Mouse (Mus musculus): Measurements from ENCODE around the gene Gm128.
"Not testable (repeated sequence)": the region's sequence is repeated elsewhere in the genome, so short reads cannot be mapped to it uniquely, and the experiment has no call there.

The Gm128 gene

DNA sequence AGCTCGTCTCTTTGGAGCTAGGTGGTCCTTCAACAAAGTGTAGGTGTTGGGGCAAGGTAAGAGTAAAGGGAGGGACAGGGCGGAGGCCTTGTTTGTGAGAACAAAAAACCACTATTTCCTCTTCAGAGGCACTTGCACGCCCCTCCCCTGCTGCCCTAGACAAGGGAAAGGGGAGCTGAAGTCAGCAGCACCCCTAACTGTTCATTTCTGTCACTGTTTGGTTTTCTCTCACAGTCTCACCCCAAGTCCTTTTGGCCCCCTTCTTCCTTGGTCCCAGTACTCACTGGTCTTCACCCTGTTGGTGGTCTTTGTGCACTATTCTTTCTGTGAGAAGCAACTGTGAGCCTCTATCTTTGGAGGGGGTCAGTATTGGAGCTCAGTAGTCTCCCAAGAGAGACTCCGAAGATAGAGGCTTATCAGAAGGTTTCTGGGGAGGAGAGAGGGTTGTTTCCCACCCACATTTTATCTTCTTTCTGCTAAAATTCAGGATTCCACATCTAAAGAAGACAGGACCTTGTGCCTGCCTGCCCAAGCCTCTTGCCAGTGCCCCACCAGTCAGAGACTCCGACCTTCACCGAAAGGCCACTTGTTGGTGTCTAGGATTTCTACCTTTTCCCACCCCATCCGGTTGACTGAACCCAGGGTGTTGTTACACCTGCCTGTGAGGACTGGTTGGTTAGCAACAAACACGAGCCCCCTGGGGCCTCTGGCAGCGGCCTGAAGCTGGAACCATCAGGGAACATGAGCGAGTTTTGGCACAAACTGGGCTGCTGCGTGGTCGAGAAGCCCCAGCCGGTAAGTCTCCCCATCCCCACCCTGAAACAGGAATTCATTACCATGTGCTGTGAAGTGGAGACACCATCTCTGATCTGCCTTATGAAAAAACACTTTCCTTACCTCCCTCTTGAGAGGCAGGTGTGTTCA is 9.8 kb downstream of the Gm128 start, which contains the start of gene Mllt11:
Gene Mllt11, minus strand, starts transcription at position 874 of the 924 bp plus-strand sequence.
- peak; percentile 86 for DNase-seq (ENCODE audit: extremely low read depth, low read depth)

DNA sequence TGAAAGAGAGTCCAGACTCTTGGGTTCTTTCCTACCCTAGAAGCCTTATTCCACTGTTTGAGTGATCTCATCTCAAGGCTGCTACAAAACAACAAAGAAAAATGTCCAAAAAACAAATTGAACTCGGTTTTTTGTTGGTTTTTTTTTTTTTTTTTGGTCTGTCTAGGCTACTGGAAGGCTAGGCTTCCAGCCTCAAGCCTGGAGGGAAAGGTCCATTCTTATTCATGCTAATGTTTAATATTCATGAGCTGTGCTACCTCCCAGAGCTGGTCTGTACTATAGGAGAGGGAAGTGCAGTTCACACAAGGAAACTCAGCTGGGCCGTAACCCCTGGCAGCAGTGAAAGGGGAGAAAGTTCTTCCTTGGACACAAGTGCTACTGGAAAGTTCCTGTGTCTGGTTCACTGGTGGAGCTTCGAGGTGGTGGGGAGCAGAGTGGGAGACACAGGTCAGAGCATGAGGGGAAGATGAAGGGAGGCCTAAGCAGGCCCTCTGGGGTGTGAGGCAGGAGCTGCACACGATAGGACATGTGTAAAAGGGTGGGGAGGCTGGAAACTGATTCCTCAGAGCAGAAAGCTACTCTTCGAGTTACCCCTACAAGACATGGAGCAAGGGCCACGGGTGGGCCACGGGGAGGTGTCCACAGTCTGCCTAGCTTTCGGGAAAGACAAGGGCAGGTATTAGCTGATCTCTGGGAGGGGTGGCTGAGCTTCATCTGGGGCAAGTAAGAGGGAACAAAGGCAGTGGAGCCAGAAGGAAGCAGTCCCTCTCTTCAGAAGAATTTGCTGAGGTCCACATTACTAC is 10.7 kb downstream of the Gm128 start:
- peak; percentile 85 for DNase-seq (ENCODE audit: extremely low read depth, low read depth)

DNA sequence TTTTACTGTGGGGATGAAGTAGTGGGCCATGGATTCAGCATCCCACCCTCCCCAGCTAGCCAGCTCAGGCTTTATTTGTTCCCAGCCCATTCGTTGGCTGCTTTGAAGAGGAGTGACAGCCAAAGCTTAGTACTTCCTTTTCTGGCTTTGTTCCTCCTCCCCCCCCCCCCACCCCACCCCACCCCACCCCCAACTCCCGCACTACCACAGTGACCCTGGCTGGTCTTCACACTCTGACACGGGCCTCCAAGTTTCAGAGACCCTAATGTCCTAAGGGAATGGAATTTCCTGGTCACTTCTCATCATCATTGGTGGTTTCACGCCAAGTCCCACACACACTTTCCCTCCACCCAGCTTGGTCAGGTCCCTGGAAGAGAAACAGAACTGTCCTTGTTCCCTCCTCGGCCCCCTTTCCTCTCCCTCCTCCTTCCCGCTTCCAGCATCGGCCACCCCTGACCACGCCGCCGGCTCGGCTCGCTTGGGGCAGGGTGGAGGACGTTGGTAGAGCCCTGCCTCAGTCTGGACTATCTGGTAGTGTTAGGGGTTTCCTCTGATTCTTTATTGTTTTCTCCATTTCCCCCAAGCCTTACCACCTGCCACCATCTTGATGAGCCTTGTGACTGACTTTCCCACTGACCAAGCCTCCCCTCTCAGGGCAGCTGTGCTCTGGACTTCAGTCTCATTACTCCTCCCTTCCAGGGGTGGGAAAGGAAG is 11.5 kb downstream of the Gm128 start:
- DNase-seq (ENCODE audit: extremely low read depth, low read depth), result peak; percentile 75

DNA sequence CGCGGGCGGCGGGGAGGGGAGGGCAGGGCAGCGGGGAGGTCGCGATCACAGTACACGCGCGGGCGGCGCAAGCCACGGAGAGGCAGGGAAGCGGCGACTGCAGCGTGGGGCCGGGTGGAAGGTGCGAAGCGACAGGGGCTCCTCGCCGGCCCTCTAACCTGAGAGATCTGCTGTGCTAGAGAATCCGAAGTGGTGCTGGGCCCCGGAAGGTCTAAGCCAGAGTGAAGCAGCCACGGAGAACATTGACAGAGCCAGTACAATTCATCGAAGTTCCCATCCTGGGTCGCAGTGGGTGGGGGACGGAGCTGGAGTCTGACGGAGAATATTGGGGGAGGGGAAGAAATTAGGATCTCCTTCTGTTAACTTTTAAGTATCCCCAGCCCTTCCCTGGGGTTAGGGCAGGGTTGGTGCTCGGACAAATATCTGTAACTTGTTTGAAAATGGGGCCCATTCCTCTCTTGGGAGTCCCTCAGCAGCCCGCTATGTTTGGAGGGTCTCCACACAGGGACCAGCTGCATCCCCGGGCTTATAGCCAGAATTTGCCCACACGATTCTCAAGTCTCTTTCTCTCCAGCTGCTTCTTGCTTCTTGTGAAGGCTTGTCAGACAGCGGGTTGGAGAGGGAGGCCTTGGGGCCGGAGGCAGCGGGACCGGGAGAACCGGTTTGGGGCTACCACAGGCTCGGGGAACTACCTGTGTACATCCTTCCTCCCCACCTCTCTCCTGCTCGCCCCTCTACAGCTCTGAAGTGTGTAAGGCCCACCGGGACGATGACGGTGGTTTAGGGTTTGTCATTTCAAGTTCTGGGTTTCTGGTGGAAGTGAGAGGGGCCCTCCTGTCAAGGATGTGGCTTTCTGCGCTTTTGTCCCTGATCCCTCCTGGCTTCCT is 12.3 kb downstream of the Gm128 start:
- DNase-seq (ENCODE audit: extremely low read depth, low read depth), result peak; percentile 42

DNA sequence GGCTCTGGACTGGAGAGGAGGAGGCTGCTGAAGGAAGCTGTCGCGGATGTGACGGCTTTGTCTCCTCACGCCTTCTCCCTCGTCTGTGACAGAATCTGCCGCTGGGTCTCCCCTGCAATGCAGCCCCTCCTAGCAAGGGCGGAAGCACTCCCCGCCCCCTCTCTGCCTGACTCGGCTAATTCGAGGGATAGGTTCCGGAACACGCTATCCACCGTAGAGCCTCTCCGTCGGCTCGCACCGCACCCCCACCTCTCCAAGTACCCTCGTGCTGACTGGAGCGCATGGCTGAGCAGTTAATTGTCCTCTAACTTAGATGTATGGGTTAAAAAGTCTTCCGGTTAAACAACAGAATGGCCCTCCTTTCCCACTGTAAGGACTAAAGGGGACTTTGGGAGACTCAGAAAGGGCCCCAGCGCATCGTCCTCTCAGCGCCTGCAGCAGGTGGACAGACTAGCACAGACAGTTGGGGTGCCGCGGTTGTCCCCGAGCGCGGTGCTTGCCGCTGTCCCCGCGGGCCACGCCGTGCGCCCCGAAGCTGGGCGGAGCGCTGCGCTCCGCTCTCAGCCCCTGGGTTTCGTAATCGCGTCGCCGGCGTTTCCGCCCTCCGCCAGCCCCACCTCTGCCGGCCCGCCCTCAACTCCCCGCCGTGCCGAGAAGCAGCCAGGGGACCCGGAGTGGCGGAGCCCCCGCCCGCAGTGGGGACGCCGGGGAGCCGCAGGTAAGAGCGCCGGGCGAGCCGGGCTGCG is 13.1 kb downstream of the Gm128 start, which contains the start of gene Cdc42se1:
Gene Cdc42se1, plus strand, starts transcription at position 585 of the 746 bp plus-strand sequence.
- DNase-seq (ENCODE audit: extremely low read depth, low read depth), result peak; percentile 90

DNA sequence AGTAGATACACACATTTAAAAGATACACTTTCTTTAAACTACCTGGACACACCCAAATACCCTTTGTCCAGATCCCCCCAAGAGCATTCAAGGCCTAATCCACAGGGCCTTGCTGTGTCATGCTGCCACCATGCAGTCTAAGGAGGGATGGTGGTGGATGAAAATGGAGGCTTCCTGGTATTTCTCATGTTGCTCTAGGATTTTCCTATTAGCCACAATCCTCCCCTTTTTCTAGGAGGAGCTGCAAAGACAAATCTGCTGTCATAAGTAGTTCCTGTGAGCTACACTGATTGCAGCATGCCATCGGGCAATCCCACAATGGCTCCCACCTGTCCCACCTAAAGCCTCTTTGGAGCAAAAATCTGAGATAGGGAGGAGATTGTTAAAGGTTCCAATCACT is 14.2 kb downstream of the Gm128 start:
- no peak for DNase-seq (ENCODE audit: extremely low read depth, low read depth)

DNA sequence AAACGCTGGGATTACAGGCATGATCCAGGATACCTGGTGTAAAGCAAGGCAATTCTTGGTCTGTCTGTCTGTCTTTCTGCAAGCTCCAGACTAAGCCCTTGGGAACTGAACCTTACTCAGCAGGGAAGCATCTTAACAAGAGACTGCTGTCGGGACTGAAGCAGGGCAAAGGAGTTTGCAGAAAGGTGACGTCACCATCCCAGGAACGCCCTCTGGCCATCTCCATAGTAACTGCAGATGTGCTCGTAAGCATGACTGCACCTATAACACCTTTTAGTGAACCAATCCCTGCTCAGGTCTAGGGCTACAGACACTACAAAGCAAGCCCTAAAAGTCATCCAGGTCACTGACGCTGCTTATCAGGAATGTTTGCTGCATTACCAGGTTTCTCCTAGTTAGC is 17.1 kb downstream of the Gm128 start:
- DNase-seq (ENCODE audit: extremely low read depth, low read depth), result no peak

DNA sequence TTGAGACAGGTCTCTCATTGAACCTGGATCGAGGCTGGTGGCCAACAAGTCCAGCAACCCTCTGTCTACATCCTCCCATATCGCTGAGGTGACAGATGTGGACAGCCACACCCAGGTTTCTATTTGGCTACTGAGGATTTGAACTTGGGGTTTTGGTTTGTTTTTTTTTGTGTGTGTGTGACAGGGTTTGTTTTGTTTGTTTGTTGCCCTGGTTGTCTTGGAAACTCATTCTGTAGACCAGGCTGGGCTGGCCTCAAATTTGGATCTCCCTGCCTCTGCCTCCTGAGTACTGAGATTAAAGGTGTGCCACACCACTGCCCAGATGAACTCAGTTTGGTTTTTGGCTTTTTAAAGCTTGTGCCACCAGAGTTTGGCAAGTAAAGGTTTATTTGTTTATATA is 18.4 kb downstream of the Gm128 start:
- DNase-seq (ENCODE audit: extremely low read depth, low read depth), result no peak

DNA sequence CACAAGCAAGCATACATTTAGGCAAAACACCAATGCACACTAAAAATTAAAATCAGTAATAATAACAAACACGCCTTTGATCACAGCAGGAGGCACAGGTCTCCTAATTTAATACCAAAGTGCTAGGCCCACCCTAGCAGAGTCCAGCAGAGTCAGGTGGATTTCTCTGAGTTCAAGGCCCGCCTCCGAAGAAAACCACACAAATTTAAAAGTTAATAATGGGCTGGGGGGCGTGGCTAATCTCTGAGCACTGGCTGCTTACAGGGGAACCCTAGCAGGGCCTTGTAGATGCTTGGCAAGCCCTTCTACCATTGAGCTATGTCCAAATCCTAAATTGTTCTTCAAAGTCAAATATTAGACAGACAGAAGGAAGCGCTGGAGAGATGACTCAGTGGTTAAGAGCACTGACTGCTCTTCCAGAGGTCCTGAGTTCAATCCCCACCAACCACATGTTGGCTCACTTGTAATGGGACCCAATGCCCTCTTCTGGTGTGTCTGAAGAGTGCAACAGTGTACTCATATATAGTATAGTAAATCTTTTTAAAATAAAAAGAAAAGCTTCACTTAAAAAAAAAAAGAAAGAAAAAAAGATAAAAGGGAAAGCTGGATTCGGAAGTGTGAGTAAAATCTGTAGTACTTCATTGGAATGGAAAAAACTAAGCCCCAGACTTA is 22.8 kb downstream of the Gm128 start:
- DNase-seq (ENCODE audit: extremely low read depth, low read depth), result peak; percentile 95

DNA sequence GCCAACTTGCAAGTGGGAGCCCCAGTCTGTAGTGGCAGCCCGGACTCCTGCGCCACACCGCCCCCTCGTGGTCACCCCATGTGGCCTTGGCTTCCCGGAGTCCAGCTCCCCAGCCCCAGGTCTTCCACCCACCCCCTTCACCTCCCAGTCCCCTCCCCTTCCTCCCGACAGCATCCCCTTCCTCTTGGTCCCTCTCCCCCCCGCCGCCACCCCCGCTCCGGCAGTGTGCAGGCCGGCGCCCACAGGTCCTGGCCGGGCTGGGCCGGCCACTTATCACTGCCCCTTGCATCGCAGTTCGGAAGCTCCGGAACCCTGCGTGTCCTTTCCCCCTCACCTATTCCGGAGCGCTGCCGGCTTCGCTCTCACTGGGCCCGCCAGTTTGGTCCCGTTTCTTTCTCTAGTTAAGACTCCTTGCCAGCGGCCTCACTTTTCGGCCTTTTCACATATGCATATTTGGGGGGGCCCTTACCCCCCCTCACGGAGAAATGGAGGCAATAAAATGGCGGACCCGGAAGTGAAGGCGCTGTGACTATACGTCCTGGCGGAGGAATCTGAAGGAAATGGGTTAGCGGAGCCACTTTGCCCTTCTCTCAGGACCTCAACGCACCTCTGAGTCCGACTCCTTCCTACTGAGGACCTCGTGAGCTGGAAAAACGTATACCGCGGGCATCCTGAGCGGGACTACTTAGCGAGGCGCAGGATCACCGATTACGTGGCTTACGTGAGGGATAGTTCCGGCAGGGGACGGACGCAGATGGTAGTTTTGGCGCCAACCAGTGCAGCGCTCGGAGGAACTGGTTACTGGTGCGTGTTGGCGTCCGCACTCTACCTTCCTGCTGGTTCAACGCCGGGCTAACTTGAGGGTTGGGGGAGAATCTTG is 23.9 kb downstream of the Gm128 start, which contains the start of gene Gabpb2:
Gene Gabpb2, minus strand, starts transcription at position 662 of the 880 bp plus-strand sequence.
- DNase-seq (ENCODE audit: extremely low read depth, low read depth), result peak; percentile 100

DNA sequence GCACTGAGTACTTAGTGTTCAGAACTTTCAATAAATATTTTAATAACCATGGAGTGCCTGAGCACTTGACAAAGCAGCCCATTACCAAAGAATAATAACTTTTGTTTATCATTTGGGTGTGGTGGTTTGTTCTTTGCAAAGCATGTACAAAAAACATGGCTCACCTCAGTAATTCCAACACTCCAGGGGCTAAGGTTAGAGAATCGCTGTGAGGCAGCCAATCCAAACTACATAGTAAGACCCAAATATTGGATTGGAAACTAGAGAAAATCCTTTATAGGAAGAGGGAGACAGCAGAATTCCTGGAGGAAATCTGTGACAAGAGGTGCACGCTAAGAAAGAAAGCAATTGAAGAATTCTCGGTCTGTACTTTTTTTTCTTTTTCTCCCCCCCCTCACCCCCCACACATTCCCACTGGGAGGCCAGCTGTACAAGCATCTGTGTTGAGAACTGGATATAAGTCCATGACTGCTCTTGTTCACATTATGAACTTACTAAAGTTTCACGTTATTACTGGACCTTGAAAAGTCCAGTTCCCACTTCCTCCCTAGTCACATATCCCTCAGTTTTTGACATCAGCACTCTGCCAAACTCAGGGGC is 24.6 kb downstream of the Gm128 start:
- DNase-seq (ENCODE audit: extremely low read depth, low read depth), result no peak

DNA sequence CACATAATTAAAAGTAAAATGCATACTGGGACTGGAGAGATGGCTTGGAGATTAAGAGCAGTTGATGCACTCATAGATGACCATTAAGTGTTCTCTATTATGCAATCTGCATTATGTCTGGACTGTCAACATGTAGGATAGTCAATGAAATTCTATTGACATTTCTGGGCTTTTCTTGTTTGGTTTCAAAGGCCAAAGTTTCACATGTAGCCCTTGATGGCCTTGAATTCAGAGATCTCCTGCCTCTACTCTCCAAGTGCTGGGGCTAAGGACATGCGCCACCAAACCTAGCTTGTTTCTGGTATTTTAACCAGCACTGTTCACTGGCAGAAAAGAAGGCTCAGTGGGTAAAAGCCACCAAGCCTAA is 27.8 kb downstream of the Gm128 start:
- DNase-seq (ENCODE audit: extremely low read depth, low read depth), result no peak

DNA sequence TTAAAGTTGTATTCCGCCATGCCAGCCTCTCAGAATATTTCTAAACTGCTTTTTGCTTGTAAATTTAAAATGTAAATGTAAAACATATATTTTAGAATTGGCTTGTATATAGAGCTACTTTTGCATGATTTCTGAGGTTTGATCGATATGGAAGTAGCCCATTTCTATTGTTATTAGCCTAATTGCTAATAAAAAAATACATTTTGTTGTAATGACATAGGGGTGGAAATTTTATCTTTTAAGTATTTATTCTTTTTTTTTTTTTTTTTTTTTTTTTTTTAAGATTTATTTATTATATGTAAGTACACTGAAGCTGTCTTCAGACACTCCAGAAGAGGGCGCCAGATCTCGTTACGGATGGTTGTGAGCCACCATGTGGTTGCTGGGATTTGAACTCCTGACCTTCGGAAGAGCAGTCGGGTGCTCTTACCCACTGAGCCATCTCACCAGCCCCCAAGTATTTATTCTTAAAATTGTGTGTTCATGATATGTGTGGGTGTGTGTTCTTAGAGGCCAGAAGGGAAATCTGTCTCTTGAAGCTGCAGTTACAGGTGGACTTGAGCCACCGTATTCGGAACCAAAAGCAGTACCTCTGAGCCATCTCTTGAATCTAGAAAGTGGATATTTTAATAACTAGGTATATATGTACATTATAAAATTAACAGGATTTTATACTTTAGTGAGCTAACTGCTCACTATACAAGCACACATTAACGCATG is 28.3 kb downstream of the Gm128 start:
- not testable (repeated sequence) for DNase-seq (ENCODE audit: extremely low read depth, low read depth)

DNA sequence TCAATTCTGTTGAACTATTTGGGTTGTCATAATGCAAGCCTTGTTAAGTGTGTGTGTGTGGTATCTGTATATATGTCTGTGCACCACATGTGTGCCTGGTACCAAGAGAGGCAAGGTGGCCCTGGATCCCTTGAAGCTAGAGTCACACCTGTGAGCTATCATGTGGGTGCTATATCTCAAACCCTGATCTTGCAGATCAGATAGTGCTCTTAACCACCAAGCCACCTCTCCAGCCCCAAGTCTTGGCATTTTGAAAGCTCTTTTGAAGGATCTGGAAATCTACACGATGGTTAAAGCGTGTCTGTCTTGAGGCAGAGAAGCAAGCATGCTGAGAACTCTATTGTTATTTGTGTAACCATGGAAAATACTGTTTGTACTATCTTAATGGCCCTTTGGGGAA is 30.8 kb downstream of the Gm128 start:
- no peak for DNase-seq (ENCODE audit: extremely low read depth, low read depth)

DNA sequence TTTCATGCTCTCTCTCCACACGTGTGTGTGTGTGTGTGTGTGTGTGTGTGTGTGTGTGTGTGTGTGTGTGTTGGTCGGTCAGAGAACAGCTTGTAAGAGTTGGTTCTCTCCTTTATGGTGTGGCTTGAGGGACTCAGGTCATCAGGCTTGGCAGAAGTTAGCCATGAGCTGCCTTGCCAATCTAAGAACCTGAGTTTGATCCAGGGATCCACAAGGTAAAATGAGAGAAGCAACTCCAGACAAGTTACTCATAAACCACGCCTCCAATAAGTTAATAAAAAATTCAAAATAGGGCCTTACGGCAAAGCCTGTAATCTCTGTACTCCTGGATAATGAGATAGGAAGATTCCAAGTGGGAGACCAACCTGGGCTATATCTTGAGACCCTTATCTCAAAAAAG is 33.1 kb downstream of the Gm128 start:
- no peak for DNase-seq (ENCODE audit: extremely low read depth, low read depth)

DNA sequence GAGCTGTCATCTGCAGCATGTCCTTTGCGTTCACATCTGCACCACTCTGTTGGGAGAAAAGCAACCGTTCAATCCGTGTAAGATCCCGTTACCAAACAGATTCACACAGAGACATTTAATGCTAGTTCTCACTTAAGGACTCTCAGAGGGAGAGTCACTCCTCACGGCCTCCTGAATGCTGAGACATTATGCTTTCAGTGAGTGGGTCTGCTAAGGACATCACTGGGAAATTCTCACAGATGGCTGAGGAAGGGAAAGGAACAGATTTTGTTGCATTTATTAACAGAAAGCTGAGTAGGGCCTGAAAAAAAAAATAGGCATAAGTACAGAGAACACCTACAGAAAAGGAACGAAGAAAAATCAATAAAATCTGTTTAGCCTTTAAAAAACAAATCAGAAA is 37.5 kb downstream of the Gm128 start:
- no peak for DNase-seq (ENCODE audit: extremely low read depth, low read depth)

DNA sequence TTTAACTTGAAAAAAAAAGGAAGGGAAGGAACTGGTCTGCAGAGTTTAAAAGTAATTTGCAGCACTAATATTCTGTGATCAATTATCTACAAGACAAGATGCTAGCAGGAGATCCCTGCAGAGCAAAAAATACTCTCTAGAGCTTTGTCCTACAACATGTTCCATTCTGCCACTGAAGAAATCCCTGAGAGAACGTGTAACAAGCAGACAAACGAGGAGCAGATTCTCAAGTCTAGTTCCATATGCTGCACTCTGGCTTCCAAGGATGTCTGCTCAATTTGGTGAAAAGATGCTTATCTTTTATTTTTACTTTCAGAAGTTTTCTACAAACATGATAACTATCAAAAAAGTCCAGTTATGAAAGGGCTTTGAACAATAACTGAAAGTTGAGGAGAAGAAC is 40.8 kb downstream of the Gm128 start:
- no peak for DNase-seq (ENCODE audit: extremely low read depth, low read depth)

Measured in MEL-GATA-1-ER (cell line).